Mouse (Mus musculus) myocyte (in vitro differentiated cells): ENCODE data around the gene Ntrk3. TPM values are rescaled to one million over a fixed set of nuclear protein-coding genes. Genes with fewer than 3 reads are reported as not detected.

Experiments used
- H3K27me3 ChIP-seq: one replicate; pipeline ENCODE4 v1.6.1; 2011; ENCODE audit not compliant: control insufficient read depth, insufficient read depth, insufficient read length
- H3K36me3 ChIP-seq: one replicate; pipeline ENCODE4 v1.6.1; 2011; ENCODE audit not compliant: control insufficient read depth, insufficient read depth
- H3K4me2 ChIP-seq: one replicate; pipeline ENCODE4 v1.6.1; 2011; ENCODE audit warnings: low read depth, control low read depth
- H3K4me3 ChIP-seq: one replicate; pipeline ENCODE4 v1.5.1; 2011; ENCODE audit warnings: mild to moderate bottlenecking, control low read depth, moderate library complexity
- H3K79me2 ChIP-seq: one replicate; pipeline ENCODE4 v1.6.1; 2011; ENCODE audit not compliant: control insufficient read depth, insufficient read depth
- H3ac ChIP-seq: one replicate; pipeline ENCODE4 v1.6.1; 2011; ENCODE audit not compliant: control insufficient read depth, insufficient read length
- CEBPB ChIP-seq: IDR thresholded peaks from 2 replicates; pipeline ENCODE4 v1.6.1; 2011; ENCODE audit warnings: mild to moderate bottlenecking, moderate library complexity; ENCODE audit not compliant: poor library complexity, insufficient read depth, severe bottlenecking
- E2F4 ChIP-seq: IDR thresholded peaks from one replicate; pipeline ENCODE4 v1.6.1; 2011; ENCODE audit warnings: mild to moderate bottlenecking, control low read depth, moderate library complexity; ENCODE audit not compliant: insufficient read depth
- MAX ChIP-seq: IDR thresholded peaks from one replicate; pipeline ENCODE4 v1.6.1; 2011; ENCODE audit warnings: low read depth, mild to moderate bottlenecking, control low read depth
- MYOD1 ChIP-seq, 3 experiments: IDR thresholded peaks; one replicate each; pipeline ENCODE4 v1.6.1; 2011; ENCODE audit warnings: control low read depth in 2 of 3, low read depth in 2 of 3, mild to moderate bottlenecking in 2 of 3, moderate library complexity in 1 of 3; ENCODE audit not compliant: insufficient read length in 2 of 3, control insufficient read depth in 1 of 3
- MYOG ChIP-seq, 3 experiments: IDR thresholded peaks; one replicate each; pipeline ENCODE4 v1.6.1; 2011; ENCODE audit warnings: control low read depth in 2 of 3, low read depth in 2 of 3, mild to moderate bottlenecking in 2 of 3; ENCODE audit not compliant: insufficient read length in 2 of 3, control insufficient read depth in 1 of 3, insufficient read depth in 1 of 3
- POLR2A ChIP-seq: IDR thresholded peaks from one replicate; pipeline ENCODE4 v1.6.1; 2011; ENCODE audit warnings: low read depth, mild to moderate bottlenecking, control low read depth, moderate library complexity; ENCODE audit not compliant: insufficient read length
- POLR2AphosphoS2 ChIP-seq: IDR thresholded peaks from one replicate; pipeline ENCODE4 v1.6.1; 2011; ENCODE audit warnings: low read depth, control low read depth; ENCODE audit not compliant: insufficient read length
- SRF ChIP-seq: IDR thresholded peaks from one replicate; pipeline ENCODE4 v1.6.1; 2011; ENCODE audit warnings: low read depth; ENCODE audit not compliant: control insufficient read depth, insufficient read length
- TCF12 ChIP-seq: IDR thresholded peaks from one replicate; pipeline ENCODE4 v1.6.1; 2011; ENCODE audit warnings: mild to moderate bottlenecking, control low read depth; ENCODE audit not compliant: poor library complexity, insufficient read depth, severe bottlenecking
- TCF3 ChIP-seq: IDR thresholded peaks from one replicate; pipeline ENCODE4 v1.6.1; 2011; ENCODE audit warnings: low read depth, control low read depth; ENCODE audit not compliant: insufficient read length
- USF1 ChIP-seq: IDR thresholded peaks from one replicate; pipeline ENCODE4 v1.6.1; 2011; ENCODE audit warnings: low read depth, mild to moderate bottlenecking, control low read depth, moderate library complexity
- polyA plus RNA-seq: library from polyadenylated mRNA; unstranded; fragments of >200 nt; fragmentation: generic; extraction: Trizol; gene quantifications from one replicate; pipeline ENCODE4 v1.2.1, GENCODE M21; 2012; ENCODE audit warnings: missing spikeins

Gene Ntrk3
- polyA plus RNA-seq, 1 experiment = 0.17 TPM

- Histone ChIP-seq H3K27me3 (no peaks in the 10 kb centered on the region), H3K4me3 (no peak overlapping the region), H3K36me3 (no peaks in the 10 kb centered on the region), H3K4me2 (no peak overlapping the region), H3K79me2 (no peaks in the 10 kb centered on the region), H3ac (no peak overlapping the region)
- TF ChIP-seq TCF12 (no peak), CEBPB (no peak), POLR2A (no peak), SRF (no peak), MYOD1 (IDR thresholded peaks at IDR 0.05; ENCODE audit: control insufficient read depth in 1 of 3, insufficient read length in 2 of 3, low read depth in 2 of 3) (no peak), MYOG (IDR thresholded peaks at IDR 0.05; ENCODE audit: control insufficient read depth in 1 of 3, insufficient read depth in 1 of 3, insufficient read length in 2 of 3, low read depth in 2 of 3) (no peak), MAX (no peak)
These were observed 116.7 kb downstream of the Ntrk3 start for GRCm38 (mm10) chr7:78621115-78621514.

GRCm38 (mm10) chr7:78619818-78620577 lies 117.8 kb downstream of the Ntrk3 start:
- Histone ChIP-seq H3ac (no peak overlapping the region), H3K27me3 (no peaks in the 10 kb centered on the region), H3K79me2 (no peaks in the 10 kb centered on the region), H3K4me3 (no peak overlapping the region), H3K36me3 (no peaks in the 10 kb centered on the region), H3K4me2 (no peak overlapping the region)
- TF ChIP-seq MYOG (IDR thresholded peaks at IDR 0.05; ENCODE audit: control insufficient read depth in 1 of 3, insufficient read depth in 1 of 3, insufficient read length in 2 of 3, low read depth in 2 of 3) (no peak), TCF3 (no peak), TCF12 (no peak)

DNA sequence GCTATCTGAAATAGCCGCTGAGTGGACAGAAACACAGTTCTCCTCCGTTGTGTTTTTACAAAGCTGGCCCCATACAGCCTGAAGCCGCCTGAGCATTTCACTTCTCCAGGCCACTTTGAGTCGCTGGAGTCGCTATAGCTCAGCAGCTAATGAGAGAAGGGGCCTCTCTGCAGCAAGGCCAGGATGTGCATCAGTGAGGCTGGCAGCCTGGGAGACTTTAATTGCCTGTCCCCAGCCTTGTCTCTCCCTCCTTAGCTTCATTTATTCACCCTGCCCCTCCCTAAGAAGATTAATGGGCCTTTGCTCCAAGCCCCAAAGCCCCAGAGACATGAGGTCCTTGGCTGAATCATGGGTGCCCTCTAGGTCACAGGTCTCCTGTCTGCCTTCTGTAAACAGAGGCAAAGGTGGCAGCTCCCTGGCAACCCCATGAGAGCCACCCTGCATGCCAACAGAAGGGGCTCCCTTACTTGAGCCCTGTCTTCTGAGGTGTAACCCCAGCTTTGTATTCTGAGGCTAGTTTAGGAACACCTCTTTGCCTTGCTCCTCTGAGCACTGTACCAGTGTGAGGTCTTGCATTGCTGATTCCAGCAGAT lies 132.2 kb downstream of the Ntrk3 start:
- TF ChIP-seq CEBPB (no peak), MYOG (IDR thresholded peaks at IDR 0.05; ENCODE audit: control insufficient read depth in 1 of 3, insufficient read depth in 1 of 3, insufficient read length in 2 of 3, low read depth in 2 of 3) (no peak), MYOD1 (IDR thresholded peaks at IDR 0.05; ENCODE audit: control insufficient read depth in 1 of 3, insufficient read length in 2 of 3, low read depth in 2 of 3) (no peak), USF1 (no peak)
- Histone ChIP-seq H3K4me3 (no peak overlapping the region), H3ac (no peak overlapping the region), H3K27me3 (peaks cover 10% of the 10 kb centered on the region), H3K36me3 (no peaks in the 10 kb centered on the region), H3K4me2 (no peak overlapping the region), H3K79me2 (no peaks in the 10 kb centered on the region)

GRCm38 (mm10) chr7:78603922-78604321 lies 133.9 kb downstream of the Ntrk3 start:
- Histone ChIP-seq H3K79me2 (no peaks in the 10 kb centered on the region), H3K4me3 (no peak overlapping the region), H3ac (no peak overlapping the region), H3K4me2 (no peak overlapping the region), H3K36me3 (no peaks in the 10 kb centered on the region), H3K27me3 (peaks cover 10% of the 10 kb centered on the region)
- TF ChIP-seq TCF12 = no peak
- TF ChIP-seq MYOG (IDR thresholded peaks at IDR 0.05; ENCODE audit: control insufficient read depth in 1 of 3, insufficient read depth in 1 of 3, insufficient read length in 2 of 3, low read depth in 2 of 3) = no peak

GRCm38 (mm10) chr7:78601851-78602250 lies 136.0 kb downstream of the Ntrk3 start:
- TF ChIP-seq E2F4 (no peak), TCF12 (no peak), POLR2A (no peak), SRF (no peak)
- Histone ChIP-seq H3ac (no peak overlapping the region), H3K27me3 (peaks cover 10% of the 10 kb centered on the region), H3K4me3 (no peak overlapping the region), H3K36me3 (no peaks in the 10 kb centered on the region), H3K4me2 (no peak overlapping the region), H3K79me2 (no peaks in the 10 kb centered on the region)

GRCm38 (mm10) chr7:78600886-78601285 lies 136.9 kb downstream of the Ntrk3 start:
- Histone ChIP-seq H3K27me3 (peaks cover 10% of the 10 kb centered on the region), H3K4me2 (no peak overlapping the region), H3K4me3 (no peak overlapping the region), H3K36me3 (no peaks in the 10 kb centered on the region), H3ac (no peak overlapping the region), H3K79me2 (no peaks in the 10 kb centered on the region)
- TF ChIP-seq SRF (no peak), MYOG (IDR thresholded peaks at IDR 0.05; ENCODE audit: control insufficient read depth in 1 of 3, insufficient read depth in 1 of 3, insufficient read length in 2 of 3, low read depth in 2 of 3) (no peak), POLR2A (no peak), TCF3 (no peak), USF1 (no peak), E2F4 (no peak), MAX (no peak), TCF12 (no peak), CEBPB (no peak), MYOD1 (IDR thresholded peaks at IDR 0.05; ENCODE audit: control insufficient read depth in 1 of 3, insufficient read length in 2 of 3, low read depth in 2 of 3) (no peak), POLR2AphosphoS2 (no peak)
